Mouse (Mus musculus) heart, adult 2 months (tissue): Measurements from ENCODE around the gene Spata21. TPM values are rescaled to one million over a fixed set of nuclear protein-coding genes. Genes with fewer than 3 reads are reported as not detected.

Experiments
- DNase-seq, 2 experiments: peaks; one replicate each; pipeline ENCODE4 v3.0.0; 2021
- H3K27ac ChIP-seq: fragments of 200-600 bp; 2 replicates; pipeline ENCODE4 v1.8.1; 2022
- H3K27me3 ChIP-seq: fragments of 200-500 bp; 2 replicates; pipeline ENCODE4 v1.6.1; 2012; ENCODE audit warnings: mild to moderate bottlenecking, low read length, inconsistent platforms, mixed read lengths; ENCODE audit not compliant: control insufficient read depth, insufficient read depth
- H3K36me3 ChIP-seq: fragments of 200-500 bp; 2 replicates; pipeline ENCODE4 v1.6.1; 2012; ENCODE audit warnings: low read length, inconsistent platforms; ENCODE audit not compliant: control insufficient read depth, insufficient read depth
- H3K4me1 ChIP-seq: fragments of 200-500 bp; 2 replicates; pipeline ENCODE4 v1.6.1; 2011; ENCODE audit warnings: low read length; ENCODE audit not compliant: control insufficient read depth, insufficient read depth
- H3K4me3 ChIP-seq: fragments of 200-600 bp; 2 replicates; pipeline ENCODE4 v1.8.1; 2022
- H3K79me2 ChIP-seq: fragments of 200-500 bp; replicated peaks from 2 replicates; pipeline ENCODE4 v1.6.1; 2012; ENCODE audit warnings: mild to moderate bottlenecking, inconsistent platforms, low read length, moderate library complexity, mixed read lengths; ENCODE audit not compliant: control insufficient read depth, insufficient read depth
- H3K9ac ChIP-seq: fragments of 200-500 bp; 2 replicates; pipeline ENCODE4 v1.6.1; 2012; ENCODE audit warnings: low read depth, mild to moderate bottlenecking, control low read depth, inconsistent platforms, low read length, mixed read lengths
- CTCF ChIP-seq: fragments of 200-600 bp; IDR thresholded peaks from 2 replicates; pipeline ENCODE4 v1.8.1; 2022; ENCODE audit warnings: antibody characterized with exemption, mild to moderate bottlenecking, moderate library complexity
- EP300 ChIP-seq: fragments of 200-500 bp; IDR thresholded peaks from 2 replicates; pipeline ENCODE4 v1.6.1; 2011; ENCODE audit warnings: low read depth, low read length, control low read depth; ENCODE audit not compliant: insufficient read depth
- POLR2A ChIP-seq: fragments of 200-500 bp; IDR thresholded peaks from 2 replicates; pipeline ENCODE4 v1.6.1; 2011; ENCODE audit warnings: mild to moderate bottlenecking, low read depth, low read length, control low read depth; ENCODE audit not compliant: insufficient read depth
- WGBS: fragments of 180-500 bp; shearing (Covaris S2); methylation state at CpG from one replicate; pipeline ENCODE4 v1.1.7; 2018; 5-methylcytosine and 5-hydroxymethylcytosine counted together
- intact Hi-C: fragments of 180-260 bp; cut with DNase I; formaldehyde crosslinking; loops from one replicate; pipeline ENCODE4 v1.15.1; 2025
- polyA plus RNA-seq: library from polyadenylated mRNA; depleted of rRNA; stranded (reverse); fragments of >200 nt; gene quantifications from 2 replicates; pipeline ENCODE4 v1.2.3, GENCODE M21; 2012
- total RNA-seq, 2 experiments: library from RNA; stranded (reverse); gene quantifications; 2 replicates each; pipeline ENCODE4 v1.2.3; 2021

The Spata21 gene
- total and polyA plus RNA-seq, 3 experiments: 0.16 TPM; not detected in 2

DNA sequence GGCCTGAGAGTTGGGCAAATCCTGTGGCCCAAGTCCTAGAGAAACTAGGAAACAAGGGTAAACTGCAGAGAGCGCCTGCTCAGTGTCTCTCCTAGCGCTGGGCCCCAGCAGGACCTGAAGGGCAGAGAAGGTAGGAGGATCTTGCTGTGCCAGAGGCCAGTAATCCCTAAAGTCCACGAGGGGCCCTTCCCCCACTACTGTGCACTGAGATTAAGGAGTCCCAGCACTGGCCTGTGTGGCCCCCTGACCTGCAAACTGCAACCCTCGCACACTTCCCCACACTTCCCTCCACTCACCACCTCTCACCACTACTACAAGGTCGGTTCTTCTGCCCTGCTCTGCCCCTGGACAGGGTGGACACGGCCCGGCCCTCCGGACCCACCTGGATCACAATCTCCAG, 35.0 kb upstream of the Spata21 start:
- no peak overlapping the region for H3K4me3 ChIP-seq
- whole genome bisulfite sequencing: 55% methylated on average over 8 of the region's 8 CpGs

DNA sequence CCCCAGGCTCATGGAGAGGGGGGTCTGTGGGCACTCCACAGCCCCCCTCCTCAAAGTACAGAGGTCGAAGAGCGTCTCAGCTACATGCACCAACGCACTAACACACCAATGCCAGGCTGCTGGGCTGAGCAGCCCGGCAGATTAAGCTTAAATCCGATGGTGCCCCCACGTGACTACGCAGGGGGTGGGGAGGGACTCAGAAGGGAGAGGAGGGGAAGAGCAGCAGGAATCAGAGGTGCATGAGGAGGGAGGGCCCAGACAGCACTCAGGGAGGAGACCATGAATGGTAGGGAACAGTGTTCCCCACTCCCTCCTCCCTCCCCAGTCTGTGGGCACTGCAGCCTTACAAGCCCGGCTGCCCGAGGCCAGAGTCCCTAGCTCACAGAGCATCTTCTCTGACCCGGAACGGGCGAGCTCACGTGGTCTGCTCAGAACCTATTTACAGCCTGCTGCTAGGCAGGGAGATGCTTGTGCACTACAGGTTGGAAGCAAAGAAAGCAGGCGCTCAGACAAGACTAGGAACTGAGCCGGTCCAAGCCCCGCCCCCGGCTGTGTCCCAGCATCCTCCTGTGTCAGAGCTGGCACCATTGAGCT, 34.5 kb upstream of the Spata21 start:
- H3K36me3 ChIP-seq: no peaks in the 10 kb centered on the region
- TF ChIP-seq POLR2A: no peak
- TF ChIP-seq CTCF: no peak
- no peak for TF ChIP-seq EP300
- H3K27ac ChIP-seq: no peak overlapping the region
- no peak overlapping the region for H3K4me3 ChIP-seq
- H3K9ac ChIP-seq: no peak overlapping the region
- DNase-seq: no peak
- no peaks in the 10 kb centered on the region for H3K79me2 ChIP-seq
- H3K4me1 ChIP-seq: no peaks in the 10 kb centered on the region
- intact Hi-C loops: no loop called here
- H3K27me3 ChIP-seq: no peaks in the 10 kb centered on the region
- 50% methylated on average over 17 of the region's 17 CpGs for WGBS

More for the DNA sequence above, 35.0 kb upstream of the Spata21 start:
- Histone ChIP-seq H3K9ac (no peak overlapping the region), H3K36me3 (no peaks in the 10 kb centered on the region), H3K4me1 (no peaks in the 10 kb centered on the region), H3K79me2 (no peaks in the 10 kb centered on the region), H3K27me3 (no peaks in the 10 kb centered on the region), H3K27ac (no peak overlapping the region)
- intact Hi-C loops: no loop called here
- no peak for TF ChIP-seq CTCF
- no peak for TF ChIP-seq EP300
- no peak for DNase-seq

DNA sequence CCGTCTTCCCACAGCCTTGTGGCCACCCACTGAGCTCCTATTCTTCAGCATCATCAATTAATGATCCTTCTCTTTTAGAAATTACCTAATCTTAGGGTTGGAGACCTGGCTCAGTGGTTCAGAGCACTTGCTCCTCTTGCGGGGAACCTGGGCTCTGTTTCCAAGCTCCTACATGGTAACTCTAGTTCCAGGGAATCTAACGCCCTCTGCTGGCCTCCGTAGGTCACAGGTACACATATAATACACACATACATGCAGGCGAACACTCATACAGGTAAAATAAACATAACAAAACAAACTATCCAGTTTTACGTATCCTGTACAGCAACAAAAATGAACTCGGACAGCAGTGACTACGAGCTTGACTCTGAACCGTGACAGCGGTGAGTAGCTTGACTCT, 31.2 kb upstream of the Spata21 start:
- DNase-seq: no peak
- 97% methylated on average over 10 of the region's 10 CpGs for WGBS
- Histone ChIP-seq H3K9ac (no peak overlapping the region), H3K4me3 (no peak overlapping the region), H3K79me2 (no peaks in the 10 kb centered on the region), H3K27me3 (no peaks in the 10 kb centered on the region), H3K4me1 (no peaks in the 10 kb centered on the region), H3K27ac (no peak overlapping the region), H3K36me3 (no peaks in the 10 kb centered on the region)
- intact Hi-C loops: no loop called here
- TF ChIP-seq POLR2A (no peak), EP300 (no peak), CTCF (no peak)

- no peaks in the 10 kb centered on the region for H3K4me1 ChIP-seq
- intact Hi-C loops: no loop called here
- no peaks in the 10 kb centered on the region for H3K36me3 ChIP-seq
- TF ChIP-seq CTCF (no peak), EP300 (no peak), POLR2A (no peak)
- no peak overlapping the region for H3K4me3 ChIP-seq
- WGBS: 76% methylated on average over 9 of the region's 9 CpGs
- H3K27me3 ChIP-seq: no peaks in the 10 kb centered on the region
- no peak overlapping the region for H3K27ac ChIP-seq
- no peak for DNase-seq
- H3K9ac ChIP-seq: no peak overlapping the region
- no peaks in the 10 kb centered on the region for H3K79me2 ChIP-seq
Observed at GRCm38 (mm10) chr4:141058835-141059234, 29.3 kb upstream of the Spata21 start.

GRCm38 (mm10) chr4:141059616-141060425, 28.3 kb upstream of the Spata21 start:
- DNase-seq: no peak
- Histone ChIP-seq H3K4me3 (peak overlapping the region; percentile 90), H3K4me1 (no peaks in the 10 kb centered on the region), H3K27me3 (no peaks in the 10 kb centered on the region), H3K79me2 (no peaks in the 10 kb centered on the region), H3K27ac (peak overlapping the region; percentile 87), H3K36me3 (no peaks in the 10 kb centered on the region), H3K9ac (peak overlapping the region; percentile 75)
- TF ChIP-seq CTCF (no peak), EP300 (no peak), POLR2A (no peak)
- 4% methylated on average over 32 of the region's 32 CpGs for WGBS
- intact Hi-C loops: no loop called here
